Mouse (Mus musculus) embryonic facial prominence, embryonic 14.5 days (tissue): ENCODE results near the gene Bfar. TPM values are rescaled to one million over a fixed set of nuclear protein-coding genes. Genes with fewer than 3 reads are reported as not detected.
A peak's percentile ranks its signal among the peaks of the same experiment; 100 is the strongest.
"Not testable (repeated sequence)": the region's sequence is repeated elsewhere in the genome, so short reads cannot be mapped to it uniquely, and the experiment has no call there.

Source experiments
- ATAC-seq: fragments of 200-750 bp; cut with Nextera tagmentation; 2 replicates; pipeline ENCODE4 v1.8.0; 2017; ENCODE audit warnings: low read depth, moderate number of reproducible peaks, moderate TSS enrichment
- DNase-seq: peaks from one replicate; pipeline ENCODE4 v3.0.0-alpha.2; 2015; ENCODE audit warnings: low spot score
- H3K27ac ChIP-seq: fragments of 300-500 bp; sonication (generic); replicated peaks from 2 replicates; pipeline ENCODE4 v1.5.1; 2014; ENCODE audit warnings: low read depth, mild to moderate bottlenecking, low read length, moderate library complexity
- H3K27me3 ChIP-seq: fragments of 300-500 bp; sonication (generic); replicated peaks from 2 replicates; pipeline ENCODE4 v1.6.1; 2014; ENCODE audit warnings: low read length; ENCODE audit not compliant: control insufficient read depth, insufficient read depth
- H3K36me3 ChIP-seq: fragments of 300-500 bp; sonication (generic); 2 replicates; pipeline ENCODE4 v1.6.1; 2014; ENCODE audit warnings: low read length, mixed read lengths; ENCODE audit not compliant: control insufficient read depth, insufficient read depth
- H3K4me1 ChIP-seq: fragments of 300-500 bp; sonication (generic); 2 replicates; pipeline ENCODE4 v1.6.1; 2014; ENCODE audit warnings: antibody characterized with exemption, low read length; ENCODE audit not compliant: control insufficient read depth, insufficient read depth
- H3K4me2 ChIP-seq: fragments of 300-500 bp; sonication (generic); 2 replicates; pipeline ENCODE4 v1.6.1; 2014; ENCODE audit warnings: low read depth, mild to moderate bottlenecking, low read length, moderate library complexity, mixed read lengths
- H3K4me3 ChIP-seq: fragments of 300-500 bp; sonication (generic); 2 replicates; pipeline ENCODE4 v1.5.1; 2014; ENCODE audit warnings: low read depth, mild to moderate bottlenecking, low read length
- H3K9ac ChIP-seq: fragments of 300-500 bp; sonication (generic); 2 replicates; pipeline ENCODE4 v1.6.1; 2014; ENCODE audit warnings: low read depth, mild to moderate bottlenecking, low read length, moderate library complexity, mixed read lengths
- H3K9me3 ChIP-seq: fragments of 300-500 bp; sonication (generic); 2 replicates; pipeline ENCODE4 v1.6.1; 2016; ENCODE audit warnings: low read length; ENCODE audit not compliant: control insufficient read depth
- WGBS: fragments of 180-500 bp; shearing (Covaris S2); extraction: QIAGEN DNeasy Blood & Tissue Kit; methylation state at CpG from one replicate; pipeline ENCODE4 v1.1.7; 2014; 5-methylcytosine and 5-hydroxymethylcytosine counted together
- polyA plus RNA-seq: library from polyadenylated mRNA; unstranded; fragments of >200 nt; fragmentation: Nextera tagmentation; extraction: Ambion mirVana; gene quantifications from 2 replicates; pipeline ENCODE4 v1.2.1, GENCODE M21; 2014

Gene Bfar
- polyA plus RNA-seq, 1 experiment from 2014 or later, result 46.5 TPM

DNA sequence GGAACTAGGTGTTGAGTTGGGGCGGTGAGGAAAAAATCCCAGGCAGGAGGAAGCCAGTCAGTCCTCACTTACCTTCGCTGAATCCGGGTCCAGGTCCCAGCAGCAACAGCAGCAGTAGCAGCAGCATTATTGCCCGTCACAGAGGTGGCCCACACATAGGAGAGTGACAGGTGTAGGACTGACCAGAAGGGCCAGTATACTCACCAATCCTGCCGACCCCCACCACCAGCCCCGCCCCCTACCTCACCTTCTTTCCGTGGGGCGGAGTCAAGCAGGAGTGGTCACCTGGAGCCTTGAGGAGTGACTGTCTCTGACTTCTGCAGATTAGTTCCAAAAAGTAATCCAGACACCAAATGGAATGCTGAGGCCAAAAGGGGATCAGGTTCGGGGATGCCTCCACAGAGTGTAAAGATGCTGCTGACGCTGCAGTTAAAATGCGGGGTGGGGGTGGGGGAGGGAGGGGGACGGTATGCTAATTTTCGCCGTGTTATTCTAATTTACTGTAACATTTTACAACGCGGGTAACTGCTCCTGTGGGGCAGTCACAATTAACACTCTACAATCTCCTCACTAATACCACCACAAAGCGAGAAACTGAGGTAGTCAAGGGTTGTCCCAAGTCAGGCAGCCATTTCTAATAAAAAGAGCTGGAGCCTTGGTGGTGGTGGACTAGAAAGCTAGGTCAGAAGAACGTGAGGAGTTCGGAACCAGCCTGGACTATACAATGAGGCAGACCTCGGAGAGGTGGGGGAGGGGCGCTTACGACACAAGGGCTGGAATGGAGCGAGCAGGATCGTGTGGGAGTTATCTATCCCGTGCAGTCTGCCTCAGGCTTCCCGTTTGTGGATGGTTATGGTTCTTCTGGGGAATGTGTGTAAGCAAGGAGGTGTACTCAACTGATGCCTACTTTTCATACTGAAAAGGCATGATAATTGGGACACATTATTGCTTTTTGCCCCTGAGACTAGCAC lies 58.9 kb downstream of the Bfar start, which contains the start of gene Pla2g10:
TSS of gene Pla2g10 (minus strand) at position 699 of the 971 bp plus-strand sequence.
- H3K36me3 ChIP-seq, result no peaks in the 10 kb centered on the region
- H3K4me1 ChIP-seq, result no peaks in the 10 kb centered on the region
- no peak within 1 kb of the TSS for H3K9ac ChIP-seq
- H3K27me3 ChIP-seq, result no peaks in the 10 kb centered on the region
- no peak for ATAC-seq
- peak within 1 kb of the TSS; percentile 43 for H3K4me2 ChIP-seq
- no peak within 1 kb of the TSS for H3K27ac ChIP-seq
- peak within 1 kb of the TSS; percentile 20 for H3K4me3 ChIP-seq
- DNase-seq, result no peak
- no peaks in the 10 kb centered on the region for H3K9me3 ChIP-seq
- WGBS, result 10% methylated on average over 26 of the region's 26 CpGs

GRCm38 (mm10) chr16:13732786-13733185 lies 61.1 kb downstream of the Bfar start:
- Histone ChIP-seq H3K27me3 (no peaks in the 10 kb centered on the region), H3K36me3 (no peaks in the 10 kb centered on the region), H3K4me2 (no peak overlapping the region), H3K9me3 (no peaks in the 10 kb centered on the region), H3K4me3 (no peak overlapping the region), H3K27ac (no peak overlapping the region), H3K9ac (no peak overlapping the region), H3K4me1 (no peaks in the 10 kb centered on the region)
- no peak for ATAC-seq
- DNase-seq, result no peak
- WGBS, result 68% methylated on average over 3 of the region's 3 CpGs

GRCm38 (mm10) chr16:13733518-13734137 lies 62.0 kb downstream of the Bfar start:
- Histone ChIP-seq H3K27me3 (no peaks in the 10 kb centered on the region), H3K27ac (no peak overlapping the region)
- 20% methylated on average over 9 of the region's 9 CpGs for WGBS

DNA sequence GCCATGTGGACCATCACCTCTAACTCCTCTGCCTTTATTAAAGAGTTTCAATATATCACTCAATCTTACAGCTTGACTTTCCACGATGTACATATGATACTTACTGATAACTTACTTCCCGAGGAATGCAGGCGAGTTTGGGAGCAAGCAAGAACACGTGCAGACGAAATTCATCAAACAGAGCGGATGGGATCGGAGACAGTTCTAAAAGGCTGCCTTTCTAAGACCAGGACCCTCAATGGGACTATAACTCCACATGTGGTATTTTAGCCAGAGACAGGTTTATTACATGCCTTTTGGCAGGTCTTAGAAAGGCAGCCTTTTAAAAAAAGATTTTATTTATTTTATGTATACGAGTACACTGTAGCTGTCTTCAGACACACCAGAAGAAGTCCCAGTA lies 64.3 kb downstream of the Bfar start:
- 71% methylated on average over 8 of the region's 8 CpGs for WGBS
- ATAC-seq, result no peak
- Histone ChIP-seq H3K4me2 (no peak overlapping the region), H3K9ac (no peak overlapping the region), H3K36me3 (no peaks in the 10 kb centered on the region), H3K9me3 (no peaks in the 10 kb centered on the region), H3K27ac (no peak overlapping the region), H3K4me3 (no peak overlapping the region), H3K27me3 (no peaks in the 10 kb centered on the region), H3K4me1 (no peaks in the 10 kb centered on the region)
- no peak for DNase-seq

More at GRCm38 (mm10) chr16:13733518-13734137, 62.0 kb downstream of the Bfar start:
- Histone ChIP-seq H3K36me3 (no peaks in the 10 kb centered on the region), H3K9me3 (no peaks in the 10 kb centered on the region), H3K4me3 (no peak overlapping the region), H3K4me2 (no peak overlapping the region), H3K4me1 (no peaks in the 10 kb centered on the region), H3K9ac (no peak overlapping the region)
- ATAC-seq (no peak), DNase-seq (peak; percentile 75)

DNA sequence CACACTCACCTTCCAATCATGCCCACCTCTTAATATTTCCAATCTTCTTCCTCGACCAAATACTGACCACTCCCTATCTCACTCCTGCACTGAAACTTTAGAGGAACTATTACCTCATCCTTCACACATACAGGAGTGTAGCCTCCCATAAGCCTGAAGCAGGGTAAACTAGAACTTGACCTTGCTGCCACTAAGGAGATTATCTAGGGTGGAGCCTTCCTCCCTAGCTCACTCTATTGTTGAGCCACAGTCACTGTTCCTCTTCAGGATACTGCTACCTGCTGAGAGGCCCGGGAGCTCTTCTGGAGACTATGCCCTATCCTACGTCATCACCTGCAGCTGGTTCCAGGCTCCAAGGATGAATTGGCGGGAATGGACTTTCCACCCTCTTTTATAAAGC lies 67.4 kb downstream of the Bfar start:
- not testable (repeated sequence) for H3K27me3 ChIP-seq, H3K9me3 ChIP-seq, H3K9ac ChIP-seq, H3K27ac ChIP-seq, H3K4me3 ChIP-seq, H3K4me2 ChIP-seq, DNase-seq, H3K36me3 ChIP-seq, ATAC-seq, H3K4me1 ChIP-seq
- WGBS, result 54% methylated on average over 4 of the region's 4 CpGs

DNA sequence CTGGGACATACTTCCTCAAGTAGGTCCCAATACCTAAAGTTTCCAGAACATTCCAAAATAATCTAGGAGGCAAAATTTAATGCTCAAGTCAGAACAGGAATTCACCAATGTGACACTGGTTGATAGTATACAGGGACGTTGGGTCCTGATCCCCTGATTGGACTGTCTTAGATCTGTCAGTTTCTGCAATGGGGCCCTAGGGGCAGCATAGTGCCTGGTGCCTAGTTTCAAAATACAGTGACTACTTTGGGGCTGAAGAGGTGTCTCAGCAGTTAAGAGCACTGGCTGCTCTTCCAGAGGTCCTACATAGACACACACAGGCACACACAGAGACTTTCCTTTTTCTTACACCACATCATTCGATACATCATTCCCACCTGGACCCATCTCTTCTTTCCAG lies 69.2 kb downstream of the Bfar start:
- ATAC-seq (no peak), DNase-seq (no peak)
- Histone ChIP-seq H3K27me3 (no peaks in the 10 kb centered on the region), H3K9me3 (no peaks in the 10 kb centered on the region), H3K9ac (no peak overlapping the region), H3K4me1 (no peaks in the 10 kb centered on the region), H3K4me3 (no peak overlapping the region), H3K36me3 (no peaks in the 10 kb centered on the region), H3K27ac (no peak overlapping the region), H3K4me2 (no peak overlapping the region)
- 61% methylated on average over 2 of the region's 2 CpGs for WGBS

DNA sequence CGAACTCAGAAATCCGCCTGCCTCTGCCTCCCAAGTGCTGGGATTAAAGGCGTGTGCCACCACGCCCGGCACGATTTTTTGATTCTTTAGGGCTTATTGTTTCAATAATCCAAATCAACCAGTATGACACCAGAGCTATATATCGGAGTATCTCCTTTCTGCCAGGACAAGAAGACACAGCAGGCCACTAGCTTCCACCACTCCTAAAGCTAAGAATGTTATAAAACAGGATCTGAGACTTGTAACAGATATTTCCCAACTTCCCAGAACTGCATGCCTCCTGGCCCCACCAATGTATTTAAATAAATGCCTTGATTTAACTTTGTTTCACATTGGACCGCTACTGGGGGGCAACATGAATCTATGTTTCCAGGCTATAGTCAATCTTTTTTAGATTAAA lies 76.0 kb downstream of the Bfar start:
- Histone ChIP-seq H3K9me3 (no peaks in the 10 kb centered on the region), H3K36me3 (no peaks in the 10 kb centered on the region), H3K4me3 (no peak overlapping the region), H3K4me1 (no peaks in the 10 kb centered on the region), H3K4me2 (no peak overlapping the region), H3K27me3 (no peaks in the 10 kb centered on the region), H3K27ac (no peak overlapping the region), H3K9ac (no peak overlapping the region)
- DNase-seq (no peak), ATAC-seq (no peak)
- WGBS, result 88% methylated on average over 8 of the region's 8 CpGs

- no peaks in the 10 kb centered on the region for H3K9me3 ChIP-seq
- H3K4me3 ChIP-seq, result no peak overlapping the region
- H3K4me2 ChIP-seq, result no peak overlapping the region
- no peak for DNase-seq
- no peaks in the 10 kb centered on the region for H3K27me3 ChIP-seq
- 65% methylated on average over 3 of the region's 3 CpGs for WGBS
- no peak overlapping the region for H3K9ac ChIP-seq
- H3K27ac ChIP-seq, result no peak overlapping the region
- no peaks in the 10 kb centered on the region for H3K4me1 ChIP-seq
- no peak for ATAC-seq
- H3K36me3 ChIP-seq, result no peaks in the 10 kb centered on the region
Observed at GRCm38 (mm10) chr16:13748124-13748523, 76.5 kb downstream of the Bfar start.
